ENCODE assay signal across 10 mouse cellular contexts in the genomic region with DNA sequence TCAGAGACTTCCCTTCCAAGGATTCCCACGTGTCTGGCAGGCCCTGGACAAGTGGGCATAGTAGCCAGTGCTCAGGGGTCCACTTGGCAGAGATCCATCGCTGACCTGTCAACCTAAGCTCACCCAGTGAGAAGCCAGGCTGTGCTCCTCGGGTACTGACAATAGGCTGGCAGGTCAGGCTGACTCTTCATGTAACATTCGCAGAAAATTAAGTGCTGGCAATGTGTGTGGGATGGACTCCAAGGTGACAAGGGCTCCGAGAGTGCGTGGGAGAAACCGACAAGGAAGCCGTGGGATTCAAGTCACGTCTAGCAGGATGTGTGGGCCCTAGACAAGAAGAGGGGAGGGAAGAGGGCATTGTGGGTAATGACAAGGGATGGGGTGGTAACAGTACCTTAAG.
A peak's percentile ranks its signal among the peaks of the same experiment; 100 is the strongest.
DNase-seq lines count a peak whose midpoint lies in the region; ATAC-seq and TF ChIP-seq lines count a peak whose summit lies in the region.
"Had no signal": no experiment of that assay in that cellular context is flagged by ENCODE, and none has a peak within 500 bp of the region (broad histone marks: within the 10 kb centered on the region; RNA-seq: fewer than 3 reads in every experiment).

No protein-coding gene starts in this region.

- TF ChIP-seq EP300 in lung, postnatal 0 days (IDR thresholded peaks at IDR 0.05) = no peak

- no peak overlapping the region for H3K4me3 ChIP-seq in heart, embryonic 15.5 days
- no peak overlapping the region for H3K4me3 ChIP-seq in forebrain, postnatal 0 days (ENCODE audit: low read depth, low read length)
- H3K4me3 ChIP-seq in lung, postnatal 0 days (ENCODE audit: low read depth, low read length) = no peak overlapping the region
- H3K4me3 ChIP-seq: liver, embryonic 12.5 days had no signal

- H3K9ac ChIP-seq in heart, embryonic 15.5 days = no peak overlapping the region
- no peak overlapping the region for H3K9ac ChIP-seq in forebrain, postnatal 0 days
- H3K9ac ChIP-seq in lung, postnatal 0 days (replicated peaks; ENCODE audit: low read depth) = no peak overlapping the region
- H3K9ac ChIP-seq: liver, embryonic 12.5 days had no signal

- H3K27ac ChIP-seq in heart, embryonic 15.5 days = no peak overlapping the region
- no peak overlapping the region for H3K27ac ChIP-seq in forebrain, postnatal 0 days (ENCODE audit: low read depth, low read length)
- no peak overlapping the region for H3K27ac ChIP-seq in lung, postnatal 0 days (ENCODE audit: low read length)
- H3K27ac ChIP-seq: liver, embryonic 12.5 days had no signal

- no peaks in the 10 kb centered on the region for H3K36me3 ChIP-seq in heart, embryonic 15.5 days
- H3K36me3 ChIP-seq in forebrain, postnatal 0 days (ENCODE audit: insufficient read depth) = no peaks in the 10 kb centered on the region
- no peaks in the 10 kb centered on the region for H3K36me3 ChIP-seq in lung, postnatal 0 days (ENCODE audit: insufficient read depth, low read length)
- H3K36me3 ChIP-seq: liver, embryonic 12.5 days had no signal

- 0 out of 2 replicates have a peak overlapping the region, but pooled peaks have one; percentile 19 for H3K4me2 ChIP-seq in heart, embryonic 15.5 days
- no peak overlapping the region for H3K4me2 ChIP-seq in forebrain, postnatal 0 days (ENCODE audit: low read depth)
- no peak overlapping the region for H3K4me2 ChIP-seq in lung, postnatal 0 days (replicated peaks; ENCODE audit: low read depth, low read length)
- H3K4me2 ChIP-seq: liver, embryonic 12.5 days had no signal

- intact Hi-C loops in left cerebral cortex, postnatal 4 days (cut with DNase I) = no loop called here

- H3K4me1 ChIP-seq in heart, embryonic 15.5 days (replicated peaks) = peaks cover 11% of the 10 kb centered on the region
- peaks cover 9% of the 10 kb centered on the region; the same call in 1 of the 2 replicates for H3K4me1 ChIP-seq in forebrain, postnatal 0 days (ENCODE audit: insufficient read depth)
- no peaks in the 10 kb centered on the region for H3K4me1 ChIP-seq in lung, postnatal 0 days (ENCODE audit: insufficient read depth, low read depth, low read length)
- H3K4me1 ChIP-seq: liver, embryonic 12.5 days had no signal

- WGBS in heart, embryonic 15.5 days = 61% methylated on average over 9 of the region's 9 CpGs
- WGBS in forebrain, postnatal 0 days = 34% methylated on average over 9 of the region's 9 CpGs
- 59% methylated on average over 9 of the region's 9 CpGs for WGBS in lung, postnatal 0 days

- no peak for TF ChIP-seq CTCF in forebrain, postnatal 0 days (IDR thresholded peaks at IDR 0.05; ENCODE audit: low read depth)
- no peak for TF ChIP-seq CTCF in lung, postnatal 0 days (IDR thresholded peaks at IDR 0.05)

- no peaks in the 10 kb centered on the region for H3K27me3 ChIP-seq in heart, embryonic 15.5 days
- H3K27me3 ChIP-seq in forebrain, postnatal 0 days (ENCODE audit: insufficient read depth, low read length) = no peaks in the 10 kb centered on the region
- H3K27me3 ChIP-seq in lung, postnatal 0 days (replicated peaks; ENCODE audit: insufficient read depth, low read length) = no peaks in the 10 kb centered on the region
- H3K27me3 ChIP-seq: liver, embryonic 12.5 days had no signal

- H3K9me3 ChIP-seq in heart, embryonic 15.5 days (replicated peaks) = no peaks in the 10 kb centered on the region
- no peaks in the 10 kb centered on the region for H3K9me3 ChIP-seq in forebrain, postnatal 0 days (ENCODE audit: low read length)
- H3K9me3 ChIP-seq in lung, postnatal 0 days (ENCODE audit: low read length) = no peaks in the 10 kb centered on the region
- H3K9me3 ChIP-seq: liver, embryonic 12.5 days had no signal

- ATAC-seq in heart, embryonic 15.5 days (replicated peaks; ENCODE audit: insufficient number of reproducible peaks, insufficient read depth, low FRiP score, low read depth) = no peak
- ATAC-seq in forebrain, postnatal 0 days = peak; percentile 21; the same call in 1 of the 2 replicates
- no peak for ATAC-seq in lung, postnatal 0 days
- ATAC-seq: liver, embryonic 12.5 days had no signal

- DNase-seq in heart, adult 9 months (ENCODE audit: low spot score in 2 of 2) = no peak
- DNase-seq in cerebellum, adult 11 months = peak; percentile 47
- DNase-seq in forebrain, postnatal 0 days = no peak
- DNase-seq in left cerebral cortex, postnatal 4 days = peak; percentile 36
- no peak for DNase-seq in adipocyte (ENCODE audit: low spot score)
- DNase-seq in layer of hippocampus, adult 8-10 months (ENCODE audit: low spot score in 2 of 2) = no peak
- no peak for DNase-seq in lung, postnatal 0 days (ENCODE audit: low spot score)
- DNase-seq: embryo, embryonic 11 days had no signal

Comparison
In these comparisons a context has a peak if more than half of its experiments do, and no peak if none do; other contexts are left out.
1. DNase-seq: peak in cerebellum, adult 11 months (single experiment) and left cerebral cortex, postnatal 4 days (single experiment); none in heart, adult 9 months (0 of 2), forebrain, postnatal 0 days (single experiment), adipocyte (single experiment), layer of hippocampus, adult 8-10 months (0 of 2) and lung, postnatal 0 days (single experiment).